In the genomic region with DNA sequence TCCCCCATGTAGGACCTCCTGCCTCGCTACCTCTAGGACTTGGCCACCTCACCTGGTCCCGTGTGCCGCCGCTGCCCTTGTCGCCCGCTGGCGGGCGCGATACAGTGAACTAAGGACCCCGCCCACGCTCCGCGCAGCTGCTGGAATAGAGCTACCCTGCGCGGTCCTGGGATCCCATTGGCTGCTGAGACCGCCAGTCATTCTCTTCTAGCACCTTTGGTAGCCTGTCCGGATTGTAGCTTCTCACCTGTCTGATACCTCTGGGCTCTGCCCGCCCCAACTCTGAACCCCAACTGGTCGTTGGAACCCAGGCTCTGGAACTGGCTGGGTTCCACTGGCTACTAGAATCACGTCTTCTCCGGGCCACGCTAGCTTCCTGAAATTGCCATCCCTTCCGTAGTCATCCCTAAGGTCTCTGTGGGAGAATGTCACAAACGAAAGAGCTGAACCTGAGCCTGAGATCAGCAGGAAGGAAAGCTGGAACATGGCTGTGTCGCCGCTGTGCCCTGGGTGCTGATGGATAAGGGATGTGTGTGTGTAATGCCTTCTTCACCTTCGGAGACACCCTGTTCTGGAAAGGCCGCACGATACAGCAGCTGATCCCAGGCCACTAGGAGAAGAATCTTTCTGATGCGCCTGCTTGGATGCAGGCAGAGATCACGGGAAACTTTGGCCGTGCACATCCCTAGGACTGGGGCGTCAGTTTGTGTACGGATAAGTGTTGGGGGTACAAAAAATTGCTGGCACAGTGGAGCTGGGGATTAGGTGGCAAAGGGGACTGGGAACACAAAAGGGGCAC, we compare ENCODE assay signal across 8 mouse cellular contexts. TPM values are rescaled to one million over a fixed set of nuclear protein-coding genes. Genes with fewer than 3 reads are reported as not detected.
A peak's percentile ranks its signal among the peaks of the same experiment; 100 is the strongest.
DNase-seq lines count a peak whose midpoint lies in the region; ATAC-seq and TF ChIP-seq lines count a peak whose summit lies in the region.

No protein-coding gene starts in this region.

- no peaks in the 10 kb centered on the region for H3K27me3 ChIP-seq in ES-Bruce4 (ENCODE audit: control insufficient read depth, insufficient read depth, low read length, poor library complexity, severe bottlenecking)
- no peaks in the 10 kb centered on the region for H3K27me3 ChIP-seq in forebrain, embryonic 16.5 days (replicated peaks; ENCODE audit: control insufficient read depth, insufficient read depth, low read length)
- peaks cover 83% of the 10 kb centered on the region for H3K27me3 ChIP-seq in hindbrain, embryonic 10.5 days (ENCODE audit: insufficient read depth, poor library complexity, severe bottlenecking)
- H3K27me3 ChIP-seq in lung, embryonic 15.5 days, result peaks cover 26% of the 10 kb centered on the region

- TF ChIP-seq CTCF in ES-Bruce4 (IDR thresholded peaks at IDR 0.05; ENCODE audit: low read depth, low read length), result no peak

- peak overlapping the region; percentile 24 for H3K4me3 ChIP-seq in ES-Bruce4 (ENCODE audit: low read depth, low read length)
- H3K4me3 ChIP-seq in forebrain, embryonic 16.5 days (replicated peaks; ENCODE audit: low read length), result peak overlapping the region; percentile 44
- peak overlapping the region; percentile 61 for H3K4me3 ChIP-seq in hindbrain, embryonic 10.5 days
- H3K4me3 ChIP-seq in lung, embryonic 15.5 days, result peak overlapping the region; percentile 55

- peak; percentile 53 for ATAC-seq in forebrain, embryonic 16.5 days
- peak; percentile 37; the same call in 1 of the 2 replicates for ATAC-seq in lung, embryonic 15.5 days (ENCODE audit: borderline replicate concordance, extremely low read depth, low FRiP score, low TSS enrichment)

- H3K9me3 ChIP-seq in ES-Bruce4 (replicated peaks; ENCODE audit: control insufficient read depth, insufficient read depth, low read length, poor library complexity, severe bottlenecking), result no peaks in the 10 kb centered on the region
- no peaks in the 10 kb centered on the region for H3K9me3 ChIP-seq in forebrain, embryonic 16.5 days (ENCODE audit: control insufficient read depth, low read length)
- H3K9me3 ChIP-seq in hindbrain, embryonic 10.5 days, result no peaks in the 10 kb centered on the region
- H3K9me3 ChIP-seq in lung, embryonic 15.5 days, result no peaks in the 10 kb centered on the region

- peak; percentile 91 for DNase-seq in cerebellum, adult 11 months
- DNase-seq in hindbrain, embryonic 10.5 days (ENCODE audit: low spot score), result peak; percentile 62
- DNase-seq in layer of hippocampus, adult 9-11 months, result peak; percentile 89
- peak; percentile 83 for DNase-seq in retina, adult 2 months (ENCODE audit: low read depth, low spot score)
- DNase-seq in thymus, postnatal 14 days, result peak; percentile 83

- H3K9ac ChIP-seq in ES-Bruce4 (ENCODE audit: low read depth, poor library complexity, severe bottlenecking), result no peak overlapping the region
- peak overlapping the region; percentile 49 for H3K9ac ChIP-seq in forebrain, embryonic 16.5 days (replicated peaks; ENCODE audit: low read depth, low read length)
- peak overlapping the region; percentile 60 for H3K9ac ChIP-seq in lung, embryonic 15.5 days

- TF ChIP-seq POLR2A in ES-Bruce4 (IDR thresholded peaks at IDR 0.05; ENCODE audit: insufficient read depth, low read length), result no peak

- H3K36me3 ChIP-seq in ES-Bruce4 (ENCODE audit: control insufficient read depth, insufficient read depth, low read length, poor library complexity, severe bottlenecking), result no peaks in the 10 kb centered on the region
- H3K36me3 ChIP-seq in forebrain, embryonic 16.5 days (ENCODE audit: control insufficient read depth, insufficient read depth), result peaks cover 4% of the 10 kb centered on the region; the same call in 1 of the 2 replicates
- no peaks in the 10 kb centered on the region for H3K36me3 ChIP-seq in hindbrain, embryonic 10.5 days
- peaks cover 6% of the 10 kb centered on the region; the same call in 1 of the 2 replicates for H3K36me3 ChIP-seq in lung, embryonic 15.5 days

- no peak overlapping the region for H3K27ac ChIP-seq in ES-Bruce4 (ENCODE audit: insufficient read depth, low read length)
- H3K27ac ChIP-seq in forebrain, embryonic 16.5 days (ENCODE audit: low read length), result peak overlapping the region; percentile 87
- peak overlapping the region; percentile 86 for H3K27ac ChIP-seq in hindbrain, embryonic 10.5 days
- H3K27ac ChIP-seq in lung, embryonic 15.5 days, result peak overlapping the region; percentile 97

- H3K4me1 ChIP-seq in ES-Bruce4 (ENCODE audit: control insufficient read depth, insufficient read depth, low read length), result peaks cover 2% of the 10 kb centered on the region
- peaks cover 39% of the 10 kb centered on the region for H3K4me1 ChIP-seq in forebrain, embryonic 16.5 days (replicated peaks; ENCODE audit: control insufficient read depth, insufficient read depth, low read length)
- H3K4me1 ChIP-seq in hindbrain, embryonic 10.5 days (replicated peaks), result peaks cover 43% of the 10 kb centered on the region
- peaks cover 23% of the 10 kb centered on the region for H3K4me1 ChIP-seq in lung, embryonic 15.5 days

- 1% methylated on average over 34 of the region's 34 CpGs for WGBS in forebrain, embryonic 16.5 days
- 2% methylated on average over 34 of the region's 34 CpGs for WGBS in hindbrain, embryonic 10.5 days
- 1% methylated on average over 34 of the region's 34 CpGs for WGBS in lung, embryonic 15.5 days

- peak overlapping the region; percentile 79 for H3K4me2 ChIP-seq in forebrain, embryonic 16.5 days (ENCODE audit: low read length)
- H3K4me2 ChIP-seq in lung, embryonic 15.5 days, result peak overlapping the region; percentile 89

- no peak for TF ChIP-seq EP300 in ES-Bruce4 (IDR thresholded peaks at IDR 0.05; ENCODE audit: insufficient read depth, low read depth, low read length)

RNA-seq across cellular contexts. Expression of a gene that starts 0.6 kb away (rescaled TPM):
- polyA plus RNA-seq in ES-Bruce4 (2011; ENCODE audit: insufficient read depth, insufficient read length, low read depth, missing spikeins), result 13.4 and 15.6 TPM in 2 replicates
- 69.5 and 80.3 TPM in 2 replicates for polyA plus RNA-seq in forebrain, embryonic 16.5 days (2015; fragmentation: Nextera tagmentation; extraction: Ambion mirVana)
- 9.8 and 17.8 TPM in 2 replicates for polyA plus RNA-seq in hindbrain, embryonic 10.5 days (2016; fragmentation: Nextera tagmentation; extraction: Ambion mirVana)
- polyA plus RNA-seq in lung, embryonic 15.5 days (2015; fragmentation: Nextera tagmentation; extraction: Ambion mirVana), result 20.5 and 21.7 TPM in 2 replicates

RNA-seq across cellular contexts. Expression of a gene that starts 1.2 kb away (rescaled TPM):
- polyA plus RNA-seq in ES-Bruce4 (2011; ENCODE audit: insufficient read depth, insufficient read length, low read depth, missing spikeins), result 0.97 and 1.3 TPM in 2 replicates
- 1.9 and 2.7 TPM in 2 replicates for polyA plus RNA-seq in forebrain, embryonic 16.5 days (2015; fragmentation: Nextera tagmentation; extraction: Ambion mirVana)
- polyA plus RNA-seq in hindbrain, embryonic 10.5 days (2016; fragmentation: Nextera tagmentation; extraction: Ambion mirVana), result 0.26 and 0.40 TPM in 2 replicates
- 0.30 and 0.34 TPM in 2 replicates for polyA plus RNA-seq in lung, embryonic 15.5 days (2015; fragmentation: Nextera tagmentation; extraction: Ambion mirVana)

RNA-seq across cellular contexts. Expression of a gene that starts 28.3 kb away (rescaled TPM):
- polyA plus RNA-seq in ES-Bruce4 (2011; ENCODE audit: insufficient read depth, insufficient read length, low read depth, missing spikeins), result 0.67 and 0.85 TPM in 2 replicates
- 0.80 and 3.4 TPM in 2 replicates for polyA plus RNA-seq in forebrain, embryonic 16.5 days (2015; fragmentation: Nextera tagmentation; extraction: Ambion mirVana)
- polyA plus RNA-seq in hindbrain, embryonic 10.5 days (2016; fragmentation: Nextera tagmentation; extraction: Ambion mirVana), result 1.3 and 8.9 TPM in 2 replicates
- polyA plus RNA-seq in lung, embryonic 15.5 days (2015; fragmentation: Nextera tagmentation; extraction: Ambion mirVana), result 4.9 and 6.4 TPM in 2 replicates

RNA-seq across cellular contexts. Expression of a gene that starts 32.5 kb away (rescaled TPM):
- 39.9 and 48.2 TPM in 2 replicates for polyA plus RNA-seq in ES-Bruce4 (2011; ENCODE audit: insufficient read depth, insufficient read length, low read depth, missing spikeins)
- 18.2 and 19.5 TPM in 2 replicates for polyA plus RNA-seq in forebrain, embryonic 16.5 days (2015; fragmentation: Nextera tagmentation; extraction: Ambion mirVana)
- 67.5 and 69.1 TPM in 2 replicates for polyA plus RNA-seq in hindbrain, embryonic 10.5 days (2016; fragmentation: Nextera tagmentation; extraction: Ambion mirVana)
- 75.9 and 81.8 TPM in 2 replicates for polyA plus RNA-seq in lung, embryonic 15.5 days (2015; fragmentation: Nextera tagmentation; extraction: Ambion mirVana)

RNA-seq across cellular contexts. Expression of a gene that starts 40.5 kb away (rescaled TPM):
- polyA plus RNA-seq in ES-Bruce4 (2011; ENCODE audit: insufficient read depth, insufficient read length, low read depth, missing spikeins), result 32.5 and 34.0 TPM in 2 replicates
- 76.9 and 81.8 TPM in 2 replicates for polyA plus RNA-seq in forebrain, embryonic 16.5 days (2015; fragmentation: Nextera tagmentation; extraction: Ambion mirVana)
- polyA plus RNA-seq in hindbrain, embryonic 10.5 days (2016; fragmentation: Nextera tagmentation; extraction: Ambion mirVana), result 75.6 and 83.0 TPM in 2 replicates
- 70.1 and 70.8 TPM in 2 replicates for polyA plus RNA-seq in lung, embryonic 15.5 days (2015; fragmentation: Nextera tagmentation; extraction: Ambion mirVana)
